ENCODE assay signal across 18 mouse cellular contexts in the genomic region with DNA sequence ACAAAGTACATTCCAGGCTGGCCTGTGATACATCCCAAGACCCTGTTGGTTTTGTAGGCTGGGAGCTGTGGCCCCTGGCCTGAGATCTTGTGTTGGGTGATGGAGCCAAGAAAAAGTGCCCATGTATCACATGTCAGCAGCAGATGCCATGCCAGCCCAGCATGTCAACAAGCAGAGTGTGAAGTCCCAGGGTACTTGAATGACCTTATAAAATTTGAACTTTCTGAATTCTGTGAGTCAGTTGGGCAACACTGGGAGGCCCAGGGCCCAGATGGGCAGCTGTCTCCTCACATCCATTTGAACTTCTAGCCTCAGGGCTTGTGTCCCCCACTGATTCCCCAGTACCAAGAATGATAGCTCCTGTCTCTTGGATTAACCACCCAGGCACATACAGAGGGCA.
"Had no signal": no experiment of that assay in that cellular context is flagged by ENCODE, and none has a peak within 500 bp of the region (broad histone marks: within the 10 kb centered on the region; RNA-seq: fewer than 3 reads in every experiment).

No protein-coding gene starts in this region.

- DNase-seq: kidney, adult 11 months; kidney, adult 8-10 months; kidney, postnatal 10 days; kidney, postnatal 36 days; left cerebral cortex, postnatal 4 days; lung, adult 18-20 months; lung, postnatal 10 days; lung, postnatal 36 days; thymus, adult 18-20 months had no signal

- H3K27me3 ChIP-seq: kidney, embryonic 15.5 days; limb, embryonic 12.5 days; limb, embryonic 15.5 days; lung, embryonic 15.5 days; midbrain, embryonic 13.5 days had no signal

- H3K27ac ChIP-seq: kidney, embryonic 15.5 days; limb, embryonic 12.5 days; limb, embryonic 15.5 days; liver, embryonic 14.5 days; lung, embryonic 15.5 days; midbrain, embryonic 10.5 days; midbrain, embryonic 13.5 days had no signal

- ATAC-seq: midbrain, embryonic 13.5 days; midbrain, embryonic 16.5 days had no signal

- H3K4me1 ChIP-seq: limb, embryonic 12.5 days; limb, embryonic 15.5 days; midbrain, embryonic 10.5 days; midbrain, embryonic 13.5 days had no signal

- H3K4me3 ChIP-seq: kidney, embryonic 15.5 days; limb, embryonic 12.5 days; limb, embryonic 15.5 days; lung, embryonic 15.5 days; megakaryocyte, embryonic 14.5 days; midbrain, embryonic 10.5 days; midbrain, embryonic 13.5 days had no signal

- H3K36me3 ChIP-seq: kidney, embryonic 15.5 days; limb, embryonic 12.5 days; limb, embryonic 15.5 days; lung, embryonic 15.5 days; midbrain, embryonic 10.5 days; midbrain, embryonic 13.5 days had no signal
